Mouse (Mus musculus) cerebellum, adult 2 months (tissue): Measurements from ENCODE around the gene Pcdh7.

Experiments used
- CTCF ChIP-seq: fragments of 200-500 bp; IDR thresholded peaks from 2 replicates; pipeline ENCODE4 v1.5.1; 2011; ENCODE audit warnings: low read depth, mild to moderate bottlenecking, control low read depth, low read length, moderate library complexity, borderline replicate concordance; ENCODE audit not compliant: insufficient read depth
- POLR2A ChIP-seq: fragments of 200-500 bp; IDR thresholded peaks from 2 replicates; pipeline ENCODE4 v1.6.1; 2011; ENCODE audit warnings: low read length, control low read depth, borderline replicate concordance; ENCODE audit not compliant: insufficient read depth

DNA sequence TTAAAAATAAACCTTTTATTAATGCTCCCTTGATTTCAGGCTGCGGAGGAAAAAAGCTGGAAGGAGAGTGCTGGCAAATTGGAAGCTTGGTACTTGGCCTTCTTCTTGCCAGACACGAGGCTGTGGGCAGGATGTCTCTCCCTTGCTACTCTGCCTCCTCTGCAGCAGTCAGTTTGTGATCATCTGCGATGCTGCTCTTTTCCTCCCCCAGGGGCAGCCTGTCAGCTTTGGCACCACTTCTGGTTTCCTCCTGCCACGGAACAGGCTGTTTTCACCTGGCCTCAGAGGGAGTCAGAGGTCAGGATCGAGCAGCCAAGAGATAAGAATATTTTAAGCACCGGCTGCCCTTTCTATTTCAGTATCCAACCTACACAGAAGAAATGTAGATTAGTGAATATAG lies 25.2 kb downstream of the Pcdh7 start:
- TF ChIP-seq CTCF (0 out of 2 replicates have a peak, but pooled peaks have one; percentile 2), POLR2A (no peak)
